Mouse (Mus musculus) gastrocnemius, adult 18-20 months (tissue): ENCODE measurements at regions not wholly inside any gene's neighbourhood (a gene's known extent, or its start where the extent isn't known, plus 50 kb on each side); places are given as distances from the start of the nearest gene placed in this dataset.

Experiments
- DNase-seq: peaks from one replicate; pipeline ENCODE4 v3.0.0; 2021; ENCODE audit warnings: low spot score

- DNase-seq: no peak
Measured at GRCm38 (mm10) chr19:23089081-23089480, 51.9 kb upstream of the Klf9 start.

- DNase-seq: peak; percentile 62
Measured at GRCm38 (mm10) chr19:23089761-23090514, 51.1 kb upstream of the Klf9 start.
